ENCODE assay signal across 14 mouse cellular contexts in the genomic region with DNA sequence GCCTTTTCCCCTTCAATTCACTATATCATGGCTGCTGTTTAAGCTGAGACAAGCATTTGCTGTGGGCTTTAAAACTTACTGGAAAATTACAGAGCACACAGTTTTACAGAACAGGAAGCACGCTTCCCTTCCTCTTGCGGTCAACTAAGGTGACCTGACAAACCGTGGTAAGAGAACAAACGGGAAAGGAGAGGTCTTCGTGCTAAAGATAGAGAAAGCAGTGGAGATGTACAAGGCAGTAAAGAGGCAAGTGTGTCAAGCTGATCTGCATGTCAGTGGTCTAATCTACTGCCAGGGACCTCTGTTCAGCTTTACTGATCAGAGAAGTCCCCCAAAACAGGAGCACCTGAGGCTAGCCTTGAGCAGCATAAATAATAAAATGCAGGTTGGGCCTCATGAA. TPM values are rescaled to one million over a fixed set of nuclear protein-coding genes. Genes with fewer than 3 reads are reported as not detected.
DNase-seq lines count a peak whose midpoint lies in the region; ATAC-seq and TF ChIP-seq lines count a peak whose summit lies in the region.
"Had no signal": no experiment of that assay in that cellular context is flagged by ENCODE, and none has a peak within 500 bp of the region (broad histone marks: within the 10 kb centered on the region; RNA-seq: fewer than 3 reads in every experiment).

No protein-coding gene starts in this region.

- no peak for TF ChIP-seq POLR2A in thymus, adult 2 months (IDR thresholded peaks at IDR 0.05; ENCODE audit: control insufficient read depth, extremely low read depth, insufficient read depth, low read length, poor library complexity)

- no peaks in the 10 kb centered on the region for H3K9me3 ChIP-seq in heart, embryonic 12.5 days (replicated peaks)
- no peaks in the 10 kb centered on the region for H3K9me3 ChIP-seq in hindbrain, postnatal 0 days (ENCODE audit: low read length)
- H3K9me3 ChIP-seq: embryonic facial prominence, embryonic 13.5 days had no signal

- H3K4me3 ChIP-seq in heart, embryonic 12.5 days: no peak overlapping the region
- H3K4me3 ChIP-seq in thymus, adult 2 months (ENCODE audit: control insufficient read depth, insufficient read depth, low read length): no peak overlapping the region
- H3K4me3 ChIP-seq in hindbrain, postnatal 0 days (ENCODE audit: low read length): no peak overlapping the region
- H3K4me3 ChIP-seq: embryonic facial prominence, embryonic 13.5 days had no signal

- peaks cover 8% of the 10 kb centered on the region; the same call in 1 of the 2 replicates for H3K4me1 ChIP-seq in heart, embryonic 12.5 days (replicated peaks)
- H3K4me1 ChIP-seq in thymus, adult 2 months (replicated peaks; ENCODE audit: control insufficient read depth, insufficient read depth, low read length): peaks cover 15% of the 10 kb centered on the region
- H3K4me1 ChIP-seq in hindbrain, postnatal 0 days (ENCODE audit: insufficient read depth, low read length): no peaks in the 10 kb centered on the region
- H3K4me1 ChIP-seq: embryonic facial prominence, embryonic 13.5 days had no signal

- intact Hi-C loops in heart, postnatal 10 days (cut with DNase I): no loop called here

- no peak overlapping the region for H3K9ac ChIP-seq in heart, embryonic 12.5 days
- no peak overlapping the region for H3K9ac ChIP-seq in hindbrain, postnatal 0 days (replicated peaks; ENCODE audit: low read length)
- H3K9ac ChIP-seq: embryonic facial prominence, embryonic 13.5 days had no signal

- H3K27me3 ChIP-seq in heart, embryonic 12.5 days (replicated peaks): no peaks in the 10 kb centered on the region
- no peaks in the 10 kb centered on the region for H3K27me3 ChIP-seq in thymus, adult 2 months (ENCODE audit: control insufficient read depth, insufficient read depth, low read length)
- no peaks in the 10 kb centered on the region for H3K27me3 ChIP-seq in hindbrain, postnatal 0 days (ENCODE audit: insufficient read depth, low read length)
- H3K27me3 ChIP-seq: embryonic facial prominence, embryonic 13.5 days had no signal

- DNase-seq in heart, postnatal 10 days: no peak
- DNase-seq in thymus, adult 2 months: peak; percentile 27
- DNase-seq in thymus, postnatal 4 days: no peak
- DNase-seq in naive thymus-derived CD4-positive, alpha-beta T cell, adult 2 months (ENCODE audit: low read depth): peak; percentile 31
- DNase-seq in lung, postnatal 25 days (ENCODE audit: low spot score): no peak
- no peak for DNase-seq in hindbrain, postnatal 0 days (ENCODE audit: low spot score)
- DNase-seq: adrenal gland, postnatal 36 days; cerebellum, postnatal 36 days; heart, postnatal 4 days; midbrain, embryonic 14.5 days had no signal

- no peaks in the 10 kb centered on the region for H3K36me3 ChIP-seq in heart, embryonic 12.5 days
- H3K36me3 ChIP-seq in thymus, adult 2 months (ENCODE audit: control insufficient read depth, insufficient read depth, low read length): no peaks in the 10 kb centered on the region
- H3K36me3 ChIP-seq in hindbrain, postnatal 0 days (ENCODE audit: insufficient read depth, low read length): no peaks in the 10 kb centered on the region
- H3K36me3 ChIP-seq: embryonic facial prominence, embryonic 13.5 days had no signal

- peak; percentile 9; the same call in 1 of the 2 replicates for ATAC-seq in heart, embryonic 12.5 days (ENCODE audit: insufficient number of reproducible peaks, low FRiP score)
- ATAC-seq in granulocyte monocyte progenitor cell, adult 5-6 weeks (replicated peaks; ENCODE audit: poor library complexity, severe bottlenecking): peak; percentile 45
- ATAC-seq in hindbrain, postnatal 0 days: no peak
- ATAC-seq: intestine, embryonic 16.5 days had no signal

- TF ChIP-seq CTCF in thymus, adult 2 months (IDR thresholded peaks at IDR 0.05; ENCODE audit: borderline replicate concordance, control insufficient read depth, extremely low read depth, insufficient read depth, low read length, poor library complexity): no peak
- TF ChIP-seq CTCF in hindbrain, postnatal 0 days (IDR thresholded peaks at IDR 0.05; ENCODE audit: low read depth): no peak

- no peak overlapping the region for H3K4me2 ChIP-seq in heart, embryonic 12.5 days
- H3K4me2 ChIP-seq in hindbrain, postnatal 0 days (ENCODE audit: low read depth, low read length): no peak overlapping the region
- H3K4me2 ChIP-seq: embryonic facial prominence, embryonic 13.5 days had no signal

- H3K27ac ChIP-seq in heart, embryonic 12.5 days (ENCODE audit: poor library complexity, severe bottlenecking): no peak overlapping the region
- H3K27ac ChIP-seq in thymus, adult 2 months (ENCODE audit: control insufficient read depth, insufficient read depth, low read length): no peak overlapping the region
- no peak overlapping the region for H3K27ac ChIP-seq in hindbrain, postnatal 0 days
- H3K27ac ChIP-seq: embryonic facial prominence, embryonic 13.5 days had no signal

- 52% methylated on average over 5 of the region's 5 CpGs for WGBS in heart, embryonic 12.5 days
- WGBS in thymus, adult 2 months: 4% methylated on average over 5 of the region's 5 CpGs
- 86% methylated on average over 5 of the region's 5 CpGs for WGBS in hindbrain, postnatal 0 days

RNA-seq across cellular contexts. Expression of a gene that starts 21.7 kb away (rescaled TPM):
- polyA plus RNA-seq in heart, embryonic 12.5 days (2016; fragmentation: Nextera tagmentation; extraction: Ambion mirVana): 37.2 and 37.8 TPM in 2 replicates
- 1 to 10 TPM; 4.7 to 5.8 TPM for total RNA-seq in heart, postnatal 10 days (2021)
- polyA plus RNA-seq in thymus, adult 2 months (2012; rRNA removed): 0.28 and 0.44 TPM in 2 replicates
- not detected in 2 replicates for total RNA-seq in granulocyte monocyte progenitor cell, adult 5-6 weeks (2014; fragmentation: Nextera tagmentation)
- total RNA-seq in granulocyte monocyte progenitor cell, adult 5-6 weeks (2017): 0.10 and 0.17 TPM in 2 replicates
- 2.1 and 3.6 TPM in 2 replicates for total RNA-seq in hindbrain, postnatal 0 days (2014; rRNA removed)
- polyA plus RNA-seq in hindbrain, postnatal 0 days (2015; fragmentation: Nextera tagmentation; extraction: Ambion mirVana): 2.1 and 3.0 TPM in 2 replicates

Comparison
In these comparisons a context has a peak if more than half of its experiments do, and no peak if none do; other contexts are left out.
1. DNase-seq: peak in thymus, adult 2 months (single experiment) and naive thymus-derived CD4-positive, alpha-beta T cell, adult 2 months (single experiment); none in heart, postnatal 10 days (0 of 2), thymus, postnatal 4 days (single experiment), lung, postnatal 25 days (single experiment) and hindbrain, postnatal 0 days (single experiment).